Mouse (Mus musculus) myocyte (in vitro differentiated cells): ENCODE results near the gene Drd3. TPM values are rescaled to one million over a fixed set of nuclear protein-coding genes. Genes with fewer than 3 reads are reported as not detected.

ENCODE experiments used
- H3K27me3 ChIP-seq: one replicate; pipeline ENCODE4 v1.6.1; 2011; ENCODE audit not compliant: control insufficient read depth, insufficient read depth, insufficient read length
- H3K36me3 ChIP-seq: one replicate; pipeline ENCODE4 v1.6.1; 2011; ENCODE audit not compliant: control insufficient read depth, insufficient read depth
- H3K4me2 ChIP-seq: one replicate; pipeline ENCODE4 v1.6.1; 2011; ENCODE audit warnings: low read depth, control low read depth
- H3K4me3 ChIP-seq: one replicate; pipeline ENCODE4 v1.5.1; 2011; ENCODE audit warnings: mild to moderate bottlenecking, control low read depth, moderate library complexity
- H3K79me2 ChIP-seq: one replicate; pipeline ENCODE4 v1.6.1; 2011; ENCODE audit not compliant: control insufficient read depth, insufficient read depth
- H3ac ChIP-seq: one replicate; pipeline ENCODE4 v1.6.1; 2011; ENCODE audit not compliant: control insufficient read depth, insufficient read length
- CEBPB ChIP-seq: IDR thresholded peaks from 2 replicates; pipeline ENCODE4 v1.6.1; 2011; ENCODE audit warnings: mild to moderate bottlenecking, moderate library complexity; ENCODE audit not compliant: poor library complexity, insufficient read depth, severe bottlenecking
- E2F4 ChIP-seq: IDR thresholded peaks from one replicate; pipeline ENCODE4 v1.6.1; 2011; ENCODE audit warnings: mild to moderate bottlenecking, control low read depth, moderate library complexity; ENCODE audit not compliant: insufficient read depth
- MAX ChIP-seq: IDR thresholded peaks from one replicate; pipeline ENCODE4 v1.6.1; 2011; ENCODE audit warnings: low read depth, mild to moderate bottlenecking, control low read depth
- MYOD1 ChIP-seq, 3 experiments: IDR thresholded peaks; one replicate each; pipeline ENCODE4 v1.6.1; 2011; ENCODE audit warnings: control low read depth in 2 of 3, low read depth in 2 of 3, mild to moderate bottlenecking in 2 of 3, moderate library complexity in 1 of 3; ENCODE audit not compliant: insufficient read length in 2 of 3, control insufficient read depth in 1 of 3
- MYOG ChIP-seq, 3 experiments: IDR thresholded peaks; one replicate each; pipeline ENCODE4 v1.6.1; 2011; ENCODE audit warnings: control low read depth in 2 of 3, low read depth in 2 of 3, mild to moderate bottlenecking in 2 of 3; ENCODE audit not compliant: insufficient read length in 2 of 3, control insufficient read depth in 1 of 3, insufficient read depth in 1 of 3
- POLR2A ChIP-seq: IDR thresholded peaks from one replicate; pipeline ENCODE4 v1.6.1; 2011; ENCODE audit warnings: low read depth, mild to moderate bottlenecking, control low read depth, moderate library complexity; ENCODE audit not compliant: insufficient read length
- POLR2AphosphoS2 ChIP-seq: IDR thresholded peaks from one replicate; pipeline ENCODE4 v1.6.1; 2011; ENCODE audit warnings: low read depth, control low read depth; ENCODE audit not compliant: insufficient read length
- REST ChIP-seq: IDR thresholded peaks from one replicate; pipeline ENCODE4 v1.6.1; 2011; ENCODE audit warnings: mild to moderate bottlenecking, control low read depth, moderate library complexity; ENCODE audit not compliant: insufficient read depth, insufficient read length
- SRF ChIP-seq: IDR thresholded peaks from one replicate; pipeline ENCODE4 v1.6.1; 2011; ENCODE audit warnings: low read depth; ENCODE audit not compliant: control insufficient read depth, insufficient read length
- TCF12 ChIP-seq: IDR thresholded peaks from one replicate; pipeline ENCODE4 v1.6.1; 2011; ENCODE audit warnings: mild to moderate bottlenecking, control low read depth; ENCODE audit not compliant: poor library complexity, insufficient read depth, severe bottlenecking
- TCF3 ChIP-seq: IDR thresholded peaks from one replicate; pipeline ENCODE4 v1.6.1; 2011; ENCODE audit warnings: low read depth, control low read depth; ENCODE audit not compliant: insufficient read length
- USF1 ChIP-seq: IDR thresholded peaks from one replicate; pipeline ENCODE4 v1.6.1; 2011; ENCODE audit warnings: low read depth, mild to moderate bottlenecking, control low read depth, moderate library complexity
- polyA plus RNA-seq: library from polyadenylated mRNA; unstranded; fragments of >200 nt; fragmentation: generic; extraction: Trizol; gene quantifications from one replicate; pipeline ENCODE4 v1.2.1, GENCODE M21; 2012; ENCODE audit warnings: missing spikeins

Drd3 gene
- polyA plus RNA-seq, 1 experiment: not detected

DNA sequence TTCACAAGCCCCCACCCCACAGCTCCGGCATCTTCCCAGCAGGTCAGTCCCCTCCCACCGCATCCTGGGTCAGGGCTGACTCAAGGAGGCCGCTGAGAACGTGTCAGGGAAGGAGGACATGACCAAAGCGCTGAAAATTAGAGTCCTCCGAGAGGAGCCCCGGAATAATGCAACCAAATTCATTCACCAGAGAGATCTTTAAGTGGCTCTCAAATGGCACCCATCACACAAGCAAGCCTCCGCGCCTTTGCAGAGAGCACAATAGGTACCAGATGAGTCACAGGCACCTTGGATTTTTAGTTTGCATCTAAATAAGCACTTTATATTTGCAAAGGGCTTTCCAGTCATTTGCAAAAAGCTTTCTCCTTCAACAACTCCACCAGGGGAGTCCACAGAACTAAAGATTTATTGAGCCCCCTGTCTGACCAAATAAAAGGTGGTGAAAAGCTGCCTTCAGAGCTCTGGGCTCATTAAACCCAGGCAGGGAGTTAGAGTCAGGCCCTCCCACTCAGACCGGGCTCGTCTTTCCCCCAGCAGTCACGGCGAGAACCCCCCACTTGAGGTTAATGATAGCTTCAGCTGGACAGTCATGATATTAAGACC is 46.4 kb downstream of the Drd3 start:
- no peak overlapping the region for H3ac ChIP-seq
- no peak overlapping the region for H3K4me3 ChIP-seq
- TF ChIP-seq REST: no peak
- TF ChIP-seq CEBPB: no peak
- no peak for TF ChIP-seq E2F4
- no peak for TF ChIP-seq USF1
- TF ChIP-seq TCF3: no peak
- TF ChIP-seq TCF12: no peak
- no peak for TF ChIP-seq MYOD1 (IDR thresholded peaks at IDR 0.05; ENCODE audit: control insufficient read depth in 1 of 3, insufficient read length in 2 of 3, low read depth in 2 of 3)
- TF ChIP-seq POLR2A: no peak
- no peak for TF ChIP-seq SRF
- H3K4me2 ChIP-seq: no peak overlapping the region
- no peaks in the 10 kb centered on the region for H3K36me3 ChIP-seq
- no peaks in the 10 kb centered on the region for H3K79me2 ChIP-seq
- no peaks in the 10 kb centered on the region for H3K27me3 ChIP-seq

DNA sequence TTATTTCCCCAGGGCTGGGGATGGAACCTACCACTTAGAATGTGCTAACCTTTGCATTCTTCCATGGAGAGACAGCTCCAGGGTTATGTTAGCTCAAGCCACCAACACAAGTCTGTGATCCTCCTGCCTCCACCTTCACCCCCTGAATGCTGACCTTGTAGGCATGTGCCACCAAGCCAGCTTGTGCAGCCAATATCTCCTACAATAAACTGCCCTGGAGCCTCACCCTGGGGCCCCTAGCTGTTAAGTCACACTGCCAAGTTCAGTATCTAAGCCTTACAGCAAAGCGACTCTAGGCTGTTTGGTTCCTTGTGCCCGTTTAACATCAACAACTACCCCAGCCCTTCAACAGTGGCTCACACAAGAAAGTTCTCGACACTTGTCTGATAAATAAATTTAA is 47.3 kb downstream of the Drd3 start:
- H3K4me2 ChIP-seq: no peak overlapping the region
- TF ChIP-seq POLR2AphosphoS2 (no peak), TCF12 (no peak), REST (no peak), CEBPB (no peak), MYOD1 (IDR thresholded peaks at IDR 0.05; ENCODE audit: control insufficient read depth in 1 of 3, insufficient read length in 2 of 3, low read depth in 2 of 3) (no peak), POLR2A (no peak)
- H3K27me3 ChIP-seq: no peaks in the 10 kb centered on the region
- H3K4me3 ChIP-seq: no peak overlapping the region
- H3ac ChIP-seq: no peak overlapping the region
- H3K79me2 ChIP-seq: no peaks in the 10 kb centered on the region
- no peaks in the 10 kb centered on the region for H3K36me3 ChIP-seq

DNA sequence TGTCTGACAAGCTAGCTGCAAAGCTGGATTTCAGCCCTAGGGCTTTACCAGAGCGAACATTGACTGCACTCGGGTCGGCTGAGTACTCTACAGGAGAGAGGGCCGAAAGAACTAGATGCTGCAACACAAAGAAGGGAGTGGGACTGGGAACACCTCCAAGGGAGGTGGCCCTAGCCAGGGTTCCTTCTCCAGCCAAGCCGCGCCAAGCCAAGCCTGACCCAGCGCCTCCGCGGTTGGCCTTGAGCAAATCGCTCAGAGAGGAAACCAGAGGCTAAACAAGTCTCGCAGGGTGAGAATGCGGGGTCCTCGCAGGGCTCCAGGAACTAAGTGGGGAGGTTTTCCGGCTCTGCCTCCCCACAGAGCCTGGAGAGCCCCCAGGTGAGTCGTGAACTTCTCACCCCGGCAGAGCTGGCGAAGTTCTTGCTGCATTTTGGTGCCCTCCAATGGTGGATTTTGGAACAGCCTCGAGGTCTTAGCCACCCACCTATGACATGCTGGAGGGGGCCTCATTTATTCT is 48.0 kb downstream of the Drd3 start:
- TF ChIP-seq POLR2A (no peak), MYOD1 (IDR thresholded peaks at IDR 0.05; ENCODE audit: control insufficient read depth in 1 of 3, insufficient read length in 2 of 3, low read depth in 2 of 3) (no peak), E2F4 (no peak), MAX (no peak), REST (no peak), SRF (no peak), TCF12 (no peak), MYOG (IDR thresholded peaks at IDR 0.05; ENCODE audit: control insufficient read depth in 1 of 3, insufficient read depth in 1 of 3, insufficient read length in 2 of 3, low read depth in 2 of 3) (no peak), POLR2AphosphoS2 (no peak), USF1 (no peak), CEBPB (no peak), TCF3 (no peak)
- Histone ChIP-seq H3K79me2 (no peaks in the 10 kb centered on the region), H3K4me2 (peak overlapping the region; percentile 52), H3K36me3 (no peaks in the 10 kb centered on the region), H3ac (no peak overlapping the region), H3K27me3 (no peaks in the 10 kb centered on the region), H3K4me3 (no peak overlapping the region)

DNA sequence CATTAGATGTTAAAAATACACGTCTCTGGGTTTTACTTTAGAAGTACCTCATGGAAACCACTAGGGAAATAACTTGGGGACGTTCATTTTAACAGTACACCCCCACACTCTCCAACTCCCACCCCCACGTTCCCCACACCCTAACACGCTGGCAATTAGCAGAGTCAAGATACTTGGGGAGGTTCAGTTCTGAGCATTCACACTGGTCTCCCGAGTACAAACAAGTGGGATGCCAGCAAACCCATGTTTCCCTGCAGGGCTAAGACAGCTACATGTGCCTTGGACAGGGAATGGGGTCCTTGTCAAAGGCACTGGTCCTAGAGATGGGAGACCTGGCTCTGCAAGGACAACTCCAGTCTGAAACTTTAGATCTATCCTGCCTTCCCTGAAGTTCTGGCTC is 48.6 kb downstream of the Drd3 start:
- no peaks in the 10 kb centered on the region for H3K36me3 ChIP-seq
- no peak overlapping the region for H3K4me3 ChIP-seq
- H3K79me2 ChIP-seq: no peaks in the 10 kb centered on the region
- H3K4me2 ChIP-seq: no peak overlapping the region
- no peak overlapping the region for H3ac ChIP-seq
- TF ChIP-seq MYOD1 (IDR thresholded peaks at IDR 0.05; ENCODE audit: control insufficient read depth in 1 of 3, insufficient read length in 2 of 3, low read depth in 2 of 3) (no peak), TCF12 (no peak)
- H3K27me3 ChIP-seq: no peaks in the 10 kb centered on the region

DNA sequence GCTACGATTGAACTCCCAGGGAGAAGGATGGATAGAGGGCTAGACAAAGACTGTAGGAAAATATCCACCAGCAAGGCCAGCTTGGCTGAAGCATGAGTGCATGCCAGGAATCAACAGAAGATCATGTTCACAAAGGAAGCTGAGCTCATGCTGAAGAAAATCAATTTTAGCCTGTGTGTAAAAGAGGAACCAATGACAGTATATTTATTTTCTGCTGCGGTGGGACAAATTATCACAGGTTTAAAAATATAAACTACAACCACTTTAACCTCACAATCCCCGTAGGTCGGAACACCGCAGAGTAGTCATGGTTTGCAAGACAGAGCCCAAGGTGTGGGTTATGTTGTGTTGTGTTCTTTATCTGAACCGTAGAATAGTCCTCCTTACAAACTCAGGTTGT is 50.5 kb downstream of the Drd3 start:
- no peaks in the 10 kb centered on the region for H3K79me2 ChIP-seq
- H3K36me3 ChIP-seq: no peaks in the 10 kb centered on the region
- H3ac ChIP-seq: no peak overlapping the region
- no peak overlapping the region for H3K4me2 ChIP-seq
- no peak overlapping the region for H3K4me3 ChIP-seq
- TF ChIP-seq E2F4 (no peak), MYOG (IDR thresholded peaks at IDR 0.05; ENCODE audit: control insufficient read depth in 1 of 3, insufficient read depth in 1 of 3, insufficient read length in 2 of 3, low read depth in 2 of 3) (no peak), POLR2AphosphoS2 (no peak), TCF3 (no peak), USF1 (no peak), REST (no peak), SRF (no peak)
- H3K27me3 ChIP-seq: no peaks in the 10 kb centered on the region

DNA sequence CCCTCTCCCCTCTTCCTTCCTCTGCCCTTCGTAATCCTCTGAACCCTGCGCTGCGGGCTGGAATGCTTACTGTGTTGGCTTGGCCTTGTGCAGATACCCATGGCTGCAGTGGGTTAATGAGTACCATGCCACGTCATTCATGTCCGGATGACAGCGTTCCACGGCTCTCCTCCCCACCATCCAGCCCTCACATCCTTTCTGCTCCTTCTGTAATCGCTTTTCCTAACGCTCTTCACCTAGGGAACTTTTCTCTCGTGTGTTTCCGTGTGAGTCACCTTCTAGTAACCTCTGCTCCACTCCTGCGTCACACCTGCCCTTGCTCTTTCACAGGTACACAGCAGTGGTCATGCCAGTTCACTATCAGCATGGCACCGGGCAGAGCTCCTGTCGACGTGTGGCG is 53.2 kb downstream of the Drd3 start:
- no peaks in the 10 kb centered on the region for H3K36me3 ChIP-seq
- H3ac ChIP-seq: no peak overlapping the region
- TF ChIP-seq POLR2AphosphoS2 (no peak), MYOD1 (IDR thresholded peaks at IDR 0.05; ENCODE audit: control insufficient read depth in 1 of 3, insufficient read length in 2 of 3, low read depth in 2 of 3) (no peak), USF1 (no peak), POLR2A (no peak), CEBPB (no peak), TCF3 (no peak), SRF (no peak), MYOG (IDR thresholded peaks at IDR 0.05; ENCODE audit: control insufficient read depth in 1 of 3, insufficient read depth in 1 of 3, insufficient read length in 2 of 3, low read depth in 2 of 3) (no peak), REST (no peak), E2F4 (no peak), TCF12 (no peak), MAX (no peak)
- no peak overlapping the region for H3K4me2 ChIP-seq
- no peaks in the 10 kb centered on the region for H3K27me3 ChIP-seq
- H3K79me2 ChIP-seq: no peaks in the 10 kb centered on the region
- no peak overlapping the region for H3K4me3 ChIP-seq
